In the genomic region with DNA sequence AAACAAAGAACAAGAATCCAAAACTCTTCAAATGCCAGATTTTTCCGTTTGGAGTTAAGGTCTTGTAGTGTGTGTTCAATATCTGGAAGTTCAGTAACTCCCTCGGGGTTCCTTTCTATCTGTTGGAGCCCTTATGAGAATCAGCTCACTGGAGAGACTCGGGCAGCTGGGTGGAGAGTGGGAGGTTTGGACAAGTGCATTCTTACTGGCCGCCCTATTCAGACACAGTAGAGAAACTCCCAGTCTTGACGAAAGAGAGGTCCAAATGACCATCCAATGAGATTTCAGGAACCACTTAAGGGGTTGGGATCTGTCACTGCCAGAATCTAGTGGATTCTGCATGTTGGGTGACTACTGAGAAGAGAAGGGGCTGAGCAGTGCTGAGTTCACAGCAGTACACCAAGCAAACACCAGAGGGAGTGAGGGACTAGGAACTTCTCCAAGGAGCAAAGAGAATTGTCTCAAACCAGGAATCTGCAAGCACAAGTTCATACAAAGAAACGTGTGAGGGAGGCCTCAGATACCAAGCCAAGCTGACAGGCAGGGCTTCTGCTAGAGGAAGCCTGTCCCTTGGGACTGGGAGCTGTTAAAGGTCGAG, we compare ENCODE assay signal across 9 mouse cellular contexts.
DNase-seq lines count a peak whose midpoint lies in the region.
"Had no signal": no experiment of that assay in that cellular context is flagged by ENCODE, and none has a peak within 500 bp of the region (broad histone marks: within the 10 kb centered on the region; RNA-seq: fewer than 3 reads in every experiment).

No protein-coding gene starts in this region.

- H3K27ac ChIP-seq in heart, embryonic 10.5 days, result no peak overlapping the region

- intact Hi-C loops in heart, postnatal 10 days (cut with DNase I), result loop anchor here (1.0 kb wide), 1 partner anchor 485 kb away; no protein-coding TSS in a partner anchor
- intact Hi-C loops in left cerebral cortex, postnatal 25 days (cut with DNase I), result loop anchor here (1.0 to 5.0 kb wide), 2 partner anchors 311 to 485 kb away; a partner anchor contains a TSS

- H3K27me3 ChIP-seq in heart, embryonic 10.5 days (ENCODE audit: insufficient read depth, poor library complexity, severe bottlenecking), result no peaks in the 10 kb centered on the region
- H3K27me3 ChIP-seq: Patski had no signal

- 39% methylated on average over 7 of the region's 7 CpGs for WGBS in heart, embryonic 10.5 days

- peak; percentile 26 to 46 for DNase-seq in heart, postnatal 10 days
- DNase-seq in heart, embryonic 10.5 days (ENCODE audit: low spot score), result no peak
- DNase-seq in adrenal gland, postnatal 36 days, result peak; percentile 46 to 49
- peak; percentile 18 for DNase-seq in fibroblast of lung, adult 2 months (ENCODE audit: low read depth)
- DNase-seq in kidney, adult 18-20 months, result peak; percentile 18
- DNase-seq in left cerebral cortex, postnatal 25 days (ENCODE audit: low spot score in 2 of 2), result peak; percentile 57 to 77
- peak; percentile 59 for DNase-seq in right cerebral cortex, postnatal 25 days
- DNase-seq in lung, postnatal 14 days, result no peak

- H3K9me3 ChIP-seq in heart, embryonic 10.5 days, result no peaks in the 10 kb centered on the region

- no peaks in the 10 kb centered on the region for H3K4me1 ChIP-seq in heart, embryonic 10.5 days

- no peaks in the 10 kb centered on the region for H3K36me3 ChIP-seq in heart, embryonic 10.5 days

- H3K4me3 ChIP-seq in heart, embryonic 10.5 days, result no peak overlapping the region

Comparison
In these comparisons a context has a peak if more than half of its experiments do, and no peak if none do; other contexts are left out.
1. DNase-seq: peak in heart, postnatal 10 days (2 of 2), adrenal gland, postnatal 36 days (2 of 2), fibroblast of lung, adult 2 months (single experiment), kidney, adult 18-20 months (single experiment), left cerebral cortex, postnatal 25 days (2 of 2) and right cerebral cortex, postnatal 25 days (single experiment); none in heart, embryonic 10.5 days (single experiment) and lung, postnatal 14 days (single experiment).